Mouse (Mus musculus) MEL-GATA-1-ER (cell line): ENCODE measurements around the gene Cfap74.

ENCODE experiments used
- DNase-seq: peaks from one replicate; pipeline ENCODE4 v3.0.0-alpha.2; 2012; ENCODE audit warnings: low read depth; ENCODE audit errors: extremely low read depth

Cfap74 gene

GRCm38 (mm10) chr4:155408695-155409057, 314 bp upstream of the Cfap74 start:
- DNase-seq = no peak

DNA sequence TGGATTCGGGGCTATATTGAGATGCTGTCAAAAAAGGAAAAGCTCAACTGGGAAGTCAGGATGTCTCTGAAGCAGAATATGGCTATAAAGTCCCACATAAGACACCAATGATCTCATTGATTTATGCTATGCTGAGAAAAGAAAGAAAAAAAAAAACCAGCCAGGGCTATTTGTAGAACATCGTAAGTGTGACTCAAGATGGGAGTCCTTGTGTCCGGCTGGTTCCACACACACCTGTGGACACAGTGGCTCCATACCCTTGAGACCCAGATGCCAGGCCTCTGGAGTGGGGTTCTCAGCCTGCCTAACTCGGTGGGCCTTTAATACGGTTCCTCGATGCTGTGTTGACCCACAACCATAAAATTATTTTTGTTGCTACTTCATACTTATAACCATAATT, 3.1 kb downstream of the Cfap74 start:
- no peak for DNase-seq

GRCm38 (mm10) chr4:155413641-155414335, 4.8 kb downstream of the Cfap74 start:
- no peak for DNase-seq

GRCm38 (mm10) chr4:155414656-155415235, 5.8 kb downstream of the Cfap74 start:
- no peak for DNase-seq

- DNase-seq = no peak
These were observed 11.1 kb downstream of the Cfap74 start for GRCm38 (mm10) chr4:155420137-155420536.

DNA sequence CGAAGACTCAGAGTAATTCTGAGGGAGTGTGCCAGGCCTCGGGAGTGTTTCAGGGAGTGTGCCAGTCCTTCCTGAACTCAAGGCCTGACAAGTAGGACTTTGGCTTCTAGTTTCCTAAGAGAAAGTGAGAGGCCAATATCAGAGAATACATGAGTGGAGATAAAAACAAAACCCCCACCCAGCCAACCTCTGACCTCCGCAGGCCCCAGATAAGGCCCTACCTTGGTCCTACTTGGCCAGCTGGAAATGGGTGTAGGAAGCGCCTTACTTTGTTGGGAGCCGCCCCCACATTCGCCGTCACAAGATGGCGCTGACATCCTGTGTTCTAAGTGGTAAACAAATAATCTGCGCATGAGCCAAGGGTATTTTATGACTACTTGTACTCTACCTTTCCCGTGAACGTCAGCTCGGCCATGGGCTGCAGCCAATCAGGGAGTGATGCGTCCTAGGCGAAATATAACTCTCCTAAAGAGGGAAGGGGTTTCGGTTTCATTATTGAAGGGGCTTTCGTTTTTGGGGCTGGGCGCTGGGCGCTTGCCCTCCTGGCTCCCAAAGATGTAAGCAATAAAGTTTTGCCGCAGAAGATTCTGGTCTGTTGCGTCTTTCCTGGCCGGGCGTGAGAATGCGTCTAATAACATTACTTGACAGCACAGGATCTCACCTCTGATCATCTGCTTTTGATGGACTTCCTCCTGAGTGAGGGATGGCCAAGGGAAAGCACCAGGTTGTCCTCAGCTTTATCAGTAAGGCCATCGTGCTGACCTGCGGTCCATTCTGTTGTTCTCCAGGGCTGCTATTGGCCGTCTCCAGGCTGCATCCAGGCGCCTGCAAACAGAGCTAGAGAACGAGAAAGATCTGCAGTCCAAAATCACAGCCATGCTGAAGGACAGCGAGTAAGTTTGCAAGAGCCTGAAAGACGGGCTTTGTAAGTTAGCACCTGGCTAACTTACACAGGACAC, 12.7 kb downstream of the Cfap74 start:
- peak; percentile 42 for DNase-seq

GRCm38 (mm10) chr4:155423988-155424387, 15.0 kb downstream of the Cfap74 start:
- DNase-seq = no peak

DNA sequence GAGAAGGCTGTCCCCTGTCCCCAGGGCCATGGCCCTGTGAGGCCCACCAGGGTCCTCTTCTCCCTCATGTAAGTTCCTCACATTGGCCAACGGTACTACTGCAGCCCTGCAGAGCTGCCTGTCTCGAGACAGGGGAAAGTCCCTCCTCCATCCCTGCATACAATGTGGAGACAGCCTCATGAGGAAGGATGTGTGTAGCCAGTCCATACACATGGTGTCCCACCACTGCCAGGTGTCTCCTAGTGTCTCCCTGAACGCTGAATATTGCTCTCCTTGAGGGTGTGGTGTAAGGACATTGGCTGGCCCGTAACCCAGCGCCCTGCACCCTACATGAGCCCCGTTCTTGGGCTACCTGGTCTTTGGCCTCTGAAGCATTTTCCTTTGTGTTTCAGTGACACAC, 17.3 kb downstream of the Cfap74 start:
- DNase-seq = no peak

- DNase-seq = no peak
These were observed 19.5 kb downstream of the Cfap74 start for GRCm38 (mm10) chr4:155428442-155428841.

- no peak for DNase-seq
These were observed 20.2 kb downstream of the Cfap74 start for GRCm38 (mm10) chr4:155429202-155429601.

- no peak for DNase-seq
These were observed 23.4 kb downstream of the Cfap74 start for GRCm38 (mm10) chr4:155432358-155432757.

DNA sequence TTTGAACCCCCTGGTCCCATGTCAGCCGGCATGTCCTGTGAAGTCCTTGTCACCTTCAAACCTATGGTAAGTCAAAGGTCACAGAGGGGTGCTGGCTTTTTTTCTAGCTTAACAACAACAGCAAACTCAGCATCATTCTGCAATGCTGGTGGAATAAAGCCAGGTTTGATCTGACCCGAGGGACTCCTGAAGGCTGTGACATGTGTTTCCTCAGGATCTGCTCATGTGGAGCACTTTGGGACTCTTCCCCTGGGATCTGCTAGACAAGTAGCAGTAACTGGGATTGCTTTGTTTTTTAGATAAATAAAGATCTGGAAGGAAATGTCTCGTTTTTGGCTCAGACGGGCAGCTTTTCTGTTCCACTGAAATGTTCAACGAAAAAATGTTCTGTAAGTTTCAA, 25.0 kb downstream of the Cfap74 start:
- DNase-seq = no peak

- DNase-seq = no peak
These were observed 33.8 kb downstream of the Cfap74 start for GRCm38 (mm10) chr4:155442808-155443207.

DNA sequence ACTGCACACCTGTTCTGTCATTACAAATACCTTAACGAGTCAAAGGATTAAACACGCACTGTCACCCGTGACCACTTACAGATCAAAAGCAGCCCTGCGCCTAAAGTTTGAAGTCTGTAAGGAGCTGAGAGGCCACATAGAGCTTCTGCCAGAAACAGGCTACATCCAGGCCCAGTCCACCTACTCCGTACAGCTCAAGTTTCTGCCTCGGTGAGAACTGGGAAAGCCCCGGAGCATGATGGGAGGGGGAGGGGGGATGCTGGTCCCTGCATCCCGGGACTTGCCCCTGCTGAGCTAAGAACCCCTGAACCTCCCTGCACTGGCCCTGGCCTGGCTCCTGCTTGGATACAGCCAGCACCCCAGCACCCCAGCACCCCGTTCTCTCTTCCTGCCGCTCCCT, 42.6 kb downstream of the Cfap74 start:
- DNase-seq = no peak

- DNase-seq = no peak
These were observed 49.6 kb downstream of the Cfap74 start for GRCm38 (mm10) chr4:155458575-155458974.

DNA sequence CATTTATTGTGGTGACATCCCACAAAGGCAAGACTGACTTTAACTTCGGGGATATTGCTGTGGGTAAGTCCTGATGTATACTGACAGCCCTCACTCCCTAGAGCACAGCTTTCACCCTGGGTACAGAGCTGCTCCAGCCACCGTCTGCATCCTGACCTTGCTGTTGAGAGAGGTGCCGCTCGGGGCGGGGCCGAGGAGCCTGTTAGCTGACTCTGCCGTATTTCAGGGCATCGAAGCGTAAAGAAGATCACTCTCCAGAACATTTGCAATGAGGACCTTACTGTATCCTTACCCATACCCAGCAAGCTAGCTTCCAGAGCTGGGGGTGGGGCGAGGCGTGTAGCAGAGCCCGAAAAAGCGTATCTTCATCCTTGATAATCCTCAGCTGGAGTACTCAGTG, 54.1 kb downstream of the Cfap74 start:
- DNase-seq = no peak

DNA sequence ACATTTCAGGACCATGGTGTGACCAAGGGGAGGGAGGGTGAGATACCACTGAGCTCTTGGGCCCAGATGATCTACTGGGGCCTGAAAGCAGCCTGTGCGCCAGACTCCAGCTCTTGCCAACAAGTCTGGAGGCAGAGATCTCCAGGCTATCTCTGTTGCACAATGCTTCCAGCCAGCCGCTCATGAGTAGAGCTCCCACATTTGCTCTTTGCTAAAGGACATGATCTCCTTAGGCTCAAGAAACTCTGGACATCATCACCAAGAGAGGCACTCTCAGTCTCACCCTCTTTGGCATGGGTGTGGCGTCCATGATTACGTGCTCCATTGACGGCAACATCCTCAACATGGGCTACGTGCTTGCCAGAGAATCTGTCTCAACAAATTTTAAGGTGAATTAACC, 54.6 kb downstream of the Cfap74 start:
- no peak for DNase-seq

- no peak for DNase-seq
These were observed 55.1 kb downstream of the Cfap74 start for GRCm38 (mm10) chr4:155464061-155464460.

DNA sequence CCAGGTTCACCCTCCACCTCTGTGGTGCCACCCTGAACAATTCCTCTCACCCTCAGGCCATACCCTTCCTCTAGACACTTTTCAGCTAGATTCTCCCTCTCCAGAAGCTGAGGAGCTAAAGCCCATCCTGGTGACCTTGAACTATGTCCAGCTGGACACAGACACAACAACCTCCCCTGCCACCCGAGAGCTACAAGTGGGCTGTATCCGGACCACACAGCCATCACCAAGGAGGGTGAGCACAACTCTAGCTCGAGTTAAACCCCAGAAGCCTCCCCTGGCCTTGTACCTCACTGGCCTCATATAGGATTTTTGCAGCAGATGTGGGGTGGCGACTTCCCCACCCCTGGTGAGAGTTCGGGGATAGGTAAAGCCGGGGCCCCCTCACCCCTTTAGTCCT, 56.6 kb downstream of the Cfap74 start:
- DNase-seq = no peak

DNA sequence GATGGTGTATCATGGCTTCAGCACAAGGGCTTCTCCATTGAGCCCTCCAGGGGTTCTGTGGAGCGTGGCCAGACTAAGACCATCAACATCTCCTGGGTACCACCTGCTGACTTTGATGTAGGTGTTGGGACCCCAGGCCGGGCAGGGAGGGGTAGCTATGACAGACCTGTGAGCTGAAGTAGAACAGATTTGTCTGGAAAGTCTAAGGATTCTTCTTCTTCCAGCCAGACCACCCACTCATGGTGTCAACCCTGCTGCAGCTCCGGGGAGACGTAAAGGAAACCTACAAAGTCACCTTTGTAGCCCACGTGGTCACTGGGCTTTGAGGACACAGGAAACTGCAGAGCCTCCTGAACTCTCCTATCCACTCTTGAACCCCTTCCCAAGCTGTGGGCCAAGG, 57.1 kb downstream of the Cfap74 start:
- no peak for DNase-seq

DNA sequence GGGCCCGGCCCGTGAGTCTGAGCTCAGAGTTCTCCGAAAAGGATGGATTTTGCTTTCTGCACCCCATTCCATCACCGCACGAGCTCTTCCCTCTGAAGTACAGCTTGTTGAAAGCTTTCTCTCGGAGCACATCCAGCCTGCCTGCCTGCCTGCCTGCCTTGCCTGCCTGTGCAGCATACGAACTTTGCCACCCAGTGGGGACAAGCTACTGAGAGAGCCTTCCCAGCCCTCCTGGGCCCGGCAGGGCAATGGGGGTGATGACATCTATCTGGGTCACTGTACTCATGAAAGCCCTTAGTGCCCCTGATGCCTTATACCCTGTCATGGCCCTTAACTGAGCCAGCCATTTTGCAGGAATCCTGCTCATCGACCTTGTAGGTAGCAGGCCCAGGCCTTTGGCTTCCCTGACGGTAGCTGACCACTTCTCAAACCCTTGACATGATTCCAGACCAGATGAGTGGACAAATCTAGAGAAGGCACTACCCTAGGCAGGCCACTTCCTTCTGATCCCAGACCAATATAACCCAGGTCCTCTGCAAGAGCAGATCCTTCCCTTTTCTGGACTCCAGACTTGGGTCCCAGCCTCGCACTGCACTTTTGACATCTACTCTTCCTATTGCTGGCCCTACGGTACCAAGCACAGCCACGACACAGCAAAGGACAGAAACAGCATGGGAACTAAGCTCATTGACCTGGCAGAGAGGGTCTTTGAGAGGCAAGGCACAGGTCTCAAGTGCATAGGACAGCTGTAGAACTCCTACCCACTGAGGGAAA, 58.4 kb downstream of the Cfap74 start:
- DNase-seq = no peak

- DNase-seq = no peak
These were observed 60.0 kb downstream of the Cfap74 start, which contains the start of gene Tmem52 for GRCm38 (mm10) chr4:155468952-155469351. Tmem52 (plus strand) TSS chr4:155469114.
